Mouse (Mus musculus) cerebral cortex, adult 2 months (tissue): ENCODE results near the gene Hp1bp3.

ENCODE experiments used
- WGBS: fragments of 180-500 bp; shearing (Covaris S2); methylation state at CpG from one replicate; pipeline ENCODE4 v1.1.7; 2018; 5-methylcytosine and 5-hydroxymethylcytosine counted together

The Hp1bp3 gene

DNA sequence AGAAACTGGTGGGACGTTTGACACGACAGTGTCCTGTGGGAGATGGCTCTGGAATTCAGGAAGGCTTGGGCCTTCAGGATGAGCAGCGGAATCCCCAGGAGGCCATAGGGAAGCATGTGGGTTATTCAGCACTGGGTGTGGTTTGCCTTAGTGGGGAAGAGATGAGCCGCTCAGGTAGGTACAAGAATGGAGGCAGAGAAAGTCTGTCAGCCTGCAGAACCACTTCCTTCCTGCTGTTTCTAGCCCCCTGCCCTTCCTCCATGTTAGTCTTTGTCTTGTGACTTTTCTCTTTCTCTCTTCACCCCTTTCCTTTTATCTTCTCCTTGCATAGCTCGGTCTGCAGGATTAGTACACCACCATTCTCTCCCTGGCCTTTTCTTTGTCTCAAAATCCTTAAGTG is 6.3 kb downstream of the Hp1bp3 start:
- 79% methylated on average over 5 of the region's 5 CpGs for WGBS

GRCm38 (mm10) chr4:138223623-138224022 is 7.5 kb downstream of the Hp1bp3 start:
- 61% methylated on average over 10 of the region's 10 CpGs for WGBS

DNA sequence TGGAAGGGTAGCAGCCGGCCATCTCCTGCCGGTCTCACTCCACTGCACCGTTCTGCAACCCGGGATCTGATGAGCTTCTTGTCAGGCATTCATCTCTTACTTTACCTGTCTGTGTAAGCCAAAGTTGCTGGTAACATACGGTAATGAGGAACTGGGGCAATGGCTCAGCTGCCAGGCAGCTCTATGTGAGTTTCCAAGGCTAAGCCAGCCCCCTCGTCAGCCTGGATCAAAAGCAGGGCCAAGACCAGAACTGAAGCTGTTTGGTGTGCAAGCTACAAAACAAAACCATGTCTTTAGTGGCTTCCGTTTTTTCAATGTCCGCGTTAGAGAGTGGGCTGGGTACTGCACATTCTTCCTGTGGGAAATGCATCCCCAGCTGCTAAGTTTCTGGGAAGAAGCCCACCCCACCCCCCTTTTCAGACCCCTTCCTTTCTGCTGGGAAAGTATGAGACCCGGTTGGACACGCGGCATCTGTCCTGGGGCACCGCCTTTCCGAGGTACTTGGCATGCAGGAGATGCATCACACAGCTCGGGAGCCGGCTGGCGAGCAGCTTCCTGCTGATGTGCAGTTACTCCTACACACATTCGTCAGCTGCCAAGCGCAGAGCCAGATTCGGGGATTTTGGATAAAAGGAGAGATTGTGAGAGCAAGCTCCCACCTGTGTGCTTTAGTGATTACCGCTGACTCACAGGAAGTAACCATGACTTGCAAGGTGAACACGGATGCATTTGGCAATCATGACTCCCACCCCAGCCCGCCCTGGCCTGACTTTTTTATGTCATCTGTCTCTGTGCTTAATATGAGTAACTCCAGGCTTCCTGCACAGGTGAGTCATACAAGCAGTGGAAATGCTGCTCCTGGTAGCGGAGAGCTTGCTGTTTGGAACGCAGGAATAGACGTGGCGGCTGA is 30.9 kb downstream of the Hp1bp3 start:
- WGBS, result 29% methylated on average over 27 of the region's 27 CpGs

DNA sequence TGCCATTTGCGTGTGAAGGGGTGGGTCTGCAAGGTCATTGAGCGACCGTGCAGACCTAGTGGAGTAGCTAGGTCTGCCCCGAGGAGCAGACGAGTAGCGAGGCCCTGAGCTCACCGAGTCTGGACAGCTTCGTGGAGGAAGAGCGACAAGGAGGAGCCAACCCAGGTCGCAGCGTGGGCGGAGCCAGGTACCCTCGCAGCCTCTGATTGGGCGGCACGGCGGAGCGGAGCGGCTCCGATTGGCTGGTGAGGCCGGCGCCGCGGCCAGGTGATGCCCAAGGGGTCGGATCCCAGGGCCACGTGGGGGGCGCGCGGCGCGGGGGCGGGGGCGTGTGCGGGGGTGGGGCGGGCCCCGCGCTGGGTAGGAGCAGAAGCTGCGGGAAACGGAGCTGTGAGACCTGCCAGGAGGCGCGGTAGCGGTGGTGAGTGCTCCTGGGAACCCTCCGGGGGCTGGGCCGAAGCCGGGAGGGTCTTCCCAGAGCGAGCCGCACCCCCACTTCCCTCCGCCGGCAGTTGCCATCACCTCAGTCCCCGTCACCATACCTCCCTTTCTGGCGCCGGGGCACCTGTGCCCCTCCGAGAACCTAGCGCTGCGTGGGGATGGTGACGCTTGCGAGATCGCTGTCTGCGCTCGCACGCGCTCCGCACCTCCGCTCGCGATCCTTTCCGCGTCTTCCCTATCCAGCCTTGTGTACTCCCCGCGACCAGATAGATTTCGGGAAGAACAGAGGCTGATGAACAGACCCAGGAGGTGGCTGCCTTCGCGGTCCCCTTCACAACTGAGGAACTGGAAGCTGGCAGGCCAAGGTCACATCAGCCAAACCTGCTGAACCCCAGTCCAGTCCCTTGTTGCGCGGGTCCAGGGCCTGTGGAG is 34.2 kb downstream of the Hp1bp3 start, which contains the start of the genes Sh2d5 and Kif17:
Gene Sh2d5 (plus strand): TSS at position 316 of the 873 bp plus-strand sequence.
Gene Kif17 (plus strand): TSS at position 348 of the 873 bp plus-strand sequence.
- WGBS, result 1% methylated on average over 60 of the region's 74 CpGs

DNA sequence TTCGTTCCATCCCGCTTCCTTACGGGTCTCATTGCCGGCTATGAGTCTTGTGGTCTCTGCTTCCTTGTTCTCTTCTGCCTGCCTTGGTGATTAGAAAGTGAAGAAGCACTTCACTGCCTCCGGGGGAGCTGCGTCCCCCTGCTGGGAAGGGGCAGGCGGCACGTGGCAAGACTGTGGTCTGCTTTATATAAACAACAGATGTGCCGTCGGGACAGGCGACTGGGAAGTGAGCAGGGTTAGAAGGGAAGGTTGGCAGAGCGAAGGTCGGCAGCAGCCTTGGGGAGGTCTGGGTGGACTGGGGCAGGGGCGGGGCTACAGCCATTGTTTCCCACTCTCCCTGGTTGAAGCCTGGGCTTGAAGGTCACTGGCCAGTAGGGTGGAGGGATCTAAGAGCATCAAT is 35.7 kb downstream of the Hp1bp3 start:
- WGBS, result 1% methylated on average over 14 of the region's 14 CpGs

DNA sequence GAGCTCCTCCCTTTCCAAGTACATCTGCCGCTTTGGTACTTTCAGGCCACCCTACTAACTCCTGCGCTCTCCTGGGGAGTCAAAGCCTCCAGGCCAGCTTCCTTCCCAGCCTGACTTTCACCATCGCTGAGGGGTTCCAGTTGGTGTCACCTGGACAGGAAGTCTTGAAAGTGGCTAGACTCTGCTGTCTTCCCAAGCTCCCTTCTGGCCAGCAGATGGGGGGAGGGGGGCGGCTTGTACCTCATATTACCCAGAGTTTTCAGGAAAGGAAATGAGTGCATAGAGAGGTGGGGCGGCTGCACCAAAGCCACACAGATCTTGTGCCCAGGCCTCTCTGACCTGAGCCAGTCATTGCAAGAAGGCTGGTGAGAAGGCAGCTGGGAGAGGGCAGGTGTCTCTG is 36.1 kb downstream of the Hp1bp3 start:
- WGBS, result 41% methylated on average over 5 of the region's 5 CpGs

DNA sequence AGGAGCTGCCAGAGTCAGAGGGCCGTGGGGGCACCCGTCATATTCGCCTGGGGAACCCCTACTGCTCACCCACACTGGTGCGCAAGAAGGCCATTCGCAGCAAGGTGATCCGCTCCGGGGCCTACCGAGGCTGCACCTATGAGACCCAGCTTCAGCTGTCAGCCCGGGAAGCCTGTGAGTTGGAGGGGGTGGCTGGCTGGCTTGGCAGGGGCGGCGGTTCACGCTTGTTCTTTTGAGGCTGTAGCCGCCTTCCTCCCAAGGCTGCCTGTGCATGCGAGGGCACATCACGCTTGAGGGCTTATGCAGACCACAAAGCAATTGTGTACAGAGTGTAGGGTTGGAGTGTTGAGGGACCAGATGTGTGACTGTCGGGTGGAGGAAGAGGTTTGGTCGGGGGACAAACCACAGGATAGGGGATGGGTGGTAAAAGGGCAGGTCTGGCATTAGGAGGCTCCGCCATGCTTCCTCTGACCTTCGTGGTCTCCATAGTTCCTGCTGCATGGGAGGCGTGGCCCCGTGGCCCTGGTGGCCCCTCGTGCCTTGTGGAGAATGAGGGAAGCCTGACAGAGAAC is 41.1 kb downstream of the Hp1bp3 start:
- WGBS, result 75% methylated on average over 22 of the region's 22 CpGs

- 75% methylated on average over 7 of the region's 7 CpGs for WGBS
Measured at GRCm38 (mm10) chr4:138258663-138259062, 42.6 kb downstream of the Hp1bp3 start.

GRCm38 (mm10) chr4:138259482-138259881 is 43.4 kb downstream of the Hp1bp3 start:
- WGBS, result 77% methylated on average over 5 of the region's 5 CpGs

GRCm38 (mm10) chr4:138261843-138262681 is 46.0 kb downstream of the Hp1bp3 start:
- WGBS, result under 1% methylated on average over 78 of the region's 78 CpGs

DNA sequence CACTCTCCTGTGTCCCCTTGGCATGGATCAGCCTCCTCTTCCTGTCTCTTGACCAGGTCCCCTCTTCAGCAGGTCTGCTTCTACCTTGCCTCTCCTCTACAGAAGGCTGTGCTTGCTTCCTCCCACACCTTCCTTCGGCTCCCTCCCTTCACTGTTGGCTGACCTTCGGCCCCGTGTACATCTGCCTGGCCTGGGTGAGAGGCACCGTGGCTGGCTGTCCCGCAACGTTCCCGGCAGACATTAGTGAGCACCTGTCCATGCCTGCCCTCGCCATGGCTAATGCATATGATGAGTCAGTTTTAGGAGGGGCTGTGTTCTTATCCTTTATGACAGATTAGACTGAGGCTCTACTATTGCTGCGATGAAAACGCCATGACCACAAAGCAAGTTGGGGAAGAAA is 51.8 kb downstream of the Hp1bp3 start:
- 92% methylated on average over 10 of the region's 10 CpGs for WGBS

DNA sequence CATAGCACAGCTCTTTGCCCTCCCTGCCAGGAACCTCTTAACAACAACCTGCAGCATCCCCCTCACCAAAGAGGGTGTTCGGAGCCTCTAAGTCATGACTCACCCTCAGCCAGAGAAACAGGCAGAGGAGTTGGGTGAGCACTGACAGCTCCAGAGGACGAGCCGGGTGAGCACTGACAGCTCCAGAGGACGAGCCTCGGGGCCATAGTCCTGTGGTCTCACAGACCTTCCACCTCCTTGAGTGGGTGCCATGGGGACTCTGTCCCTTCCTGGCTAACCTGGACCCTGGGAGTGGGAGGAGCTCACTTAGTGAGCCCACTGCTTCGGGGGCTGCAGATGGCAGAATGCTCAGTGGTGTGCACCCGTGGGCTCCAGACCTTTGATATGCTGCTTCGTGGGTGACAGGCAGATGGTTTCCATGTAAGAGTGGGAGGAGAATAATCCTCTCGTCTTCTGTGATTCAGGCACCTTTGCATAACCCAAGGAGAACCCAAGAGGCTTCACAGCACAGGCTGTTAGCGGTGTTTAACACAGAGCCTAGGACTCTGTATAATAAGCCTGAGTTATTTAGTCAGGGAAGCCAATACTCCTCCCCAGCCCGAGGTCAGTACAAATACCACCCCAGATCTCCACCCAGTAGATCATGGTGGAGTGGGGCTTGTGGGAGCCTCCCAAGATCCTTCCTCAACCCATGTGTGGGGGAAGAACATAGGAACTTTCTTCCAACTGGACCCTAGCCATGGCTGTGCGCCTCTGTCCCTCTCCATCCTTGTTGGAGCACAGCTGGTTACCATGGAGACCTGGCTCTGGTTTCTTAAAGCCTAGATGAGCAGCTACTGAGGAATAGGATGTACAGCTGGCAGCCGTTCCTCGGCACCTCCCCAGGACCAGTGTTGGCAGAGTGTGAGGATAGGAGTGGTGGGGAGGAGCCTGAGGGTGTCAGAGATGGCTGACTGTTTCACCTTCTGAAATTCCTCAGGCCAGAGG is 56.2 kb downstream of the Hp1bp3 start:
- WGBS, result 32% methylated on average over 14 of the region's 14 CpGs

DNA sequence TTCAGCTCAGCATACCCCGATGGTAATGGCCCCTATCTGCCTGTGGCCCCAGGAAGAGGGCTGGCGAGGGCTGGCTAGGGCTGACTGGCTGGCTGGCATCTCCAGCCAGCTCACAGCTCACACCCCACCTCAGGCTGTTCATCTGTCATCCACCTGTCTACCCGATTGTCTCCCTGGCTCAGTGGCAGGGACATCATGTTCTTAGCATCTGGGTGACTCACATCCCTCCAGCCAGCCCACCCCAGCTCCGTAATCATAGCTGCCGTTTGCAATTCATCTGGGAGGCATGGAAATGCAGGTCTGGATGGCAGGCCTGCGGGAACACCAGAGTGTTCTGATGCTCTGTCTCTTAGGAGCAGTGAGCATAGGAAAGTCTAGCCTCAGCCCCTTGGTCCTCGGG is 62.2 kb downstream of the Hp1bp3 start:
- 60% methylated on average over 7 of the region's 7 CpGs for WGBS

GRCm38 (mm10) chr4:138282834-138283233 is 66.7 kb downstream of the Hp1bp3 start:
- 26% methylated on average over 4 of the region's 4 CpGs for WGBS

DNA sequence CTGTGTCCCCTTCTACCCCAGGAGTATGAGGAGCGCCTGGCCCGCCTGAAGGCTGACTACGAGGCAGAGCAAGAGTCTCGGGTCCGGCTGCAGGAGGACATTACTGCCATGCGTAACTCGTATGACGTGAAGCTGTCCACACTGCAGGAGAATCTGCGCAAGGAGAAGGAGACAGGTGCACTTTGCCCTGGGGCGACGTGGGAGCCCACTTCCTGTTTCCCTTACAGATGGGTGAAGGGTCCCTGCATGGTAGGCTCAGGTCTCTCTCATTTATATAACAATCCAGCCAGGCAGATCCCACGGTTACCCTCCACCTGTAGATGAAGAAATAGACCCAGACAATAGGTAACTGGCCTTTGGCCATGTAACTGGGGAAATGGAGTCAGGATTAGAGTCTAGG is 70.3 kb downstream of the Hp1bp3 start:
- 92% methylated on average over 12 of the region's 12 CpGs for WGBS

DNA sequence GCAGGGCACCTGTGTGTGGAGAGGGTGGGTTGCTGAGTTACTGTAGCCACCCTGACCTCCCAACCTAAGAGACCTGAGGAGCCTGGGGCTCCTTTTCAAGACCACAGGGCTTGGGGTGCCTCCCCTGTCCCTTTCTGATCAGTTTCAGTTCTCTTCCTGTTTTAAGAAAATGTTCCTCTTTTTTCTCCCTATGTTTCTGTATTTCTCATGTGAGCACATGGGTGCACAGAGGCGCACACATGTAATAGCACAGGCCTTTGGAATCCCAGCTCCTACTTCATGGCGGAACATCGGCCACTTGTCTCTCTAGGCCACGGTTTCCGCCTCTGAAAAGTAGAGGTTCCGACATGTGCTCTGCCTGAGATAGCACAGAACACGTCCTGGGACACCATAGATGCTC is 72.6 kb downstream of the Hp1bp3 start:
- WGBS, result 87% methylated on average over 7 of the region's 7 CpGs

- WGBS, result 84% methylated on average over 13 of the region's 13 CpGs
Measured at GRCm38 (mm10) chr4:138292028-138292427, 75.9 kb downstream of the Hp1bp3 start.

DNA sequence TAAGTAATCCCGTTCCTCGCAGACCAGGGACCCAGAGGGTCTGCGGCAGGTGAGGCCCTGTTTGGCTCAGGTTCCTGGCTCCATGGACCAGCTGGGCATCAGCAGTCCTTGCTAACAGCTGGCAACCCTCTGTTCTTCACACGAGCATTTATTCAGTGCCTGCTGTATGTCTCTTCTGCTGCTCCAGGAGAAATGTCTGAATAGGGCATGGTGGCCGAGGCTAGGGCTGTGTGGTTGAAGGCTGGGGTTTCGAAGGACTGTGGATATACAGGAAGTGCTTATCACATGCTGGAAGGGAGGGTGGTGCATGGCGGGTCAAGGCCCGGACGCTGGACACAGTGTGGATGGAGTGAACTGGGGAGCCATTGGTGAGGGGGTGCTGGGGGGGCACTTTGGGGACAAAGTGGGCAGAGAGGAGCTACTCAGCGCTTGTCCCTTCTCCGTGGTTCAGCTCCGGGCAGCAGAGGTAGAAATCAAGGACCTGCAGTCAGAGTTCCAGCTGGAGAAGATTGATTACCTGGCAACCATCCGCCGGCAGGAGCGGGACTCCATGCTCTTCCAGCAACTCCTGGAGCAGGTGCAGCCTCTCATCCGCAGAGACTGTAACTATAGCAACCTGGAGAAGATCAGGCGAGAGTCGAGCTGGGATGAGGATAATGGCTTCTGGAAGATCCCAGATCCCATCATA is 77.3 kb downstream of the Hp1bp3 start:
- WGBS, result 62% methylated on average over 18 of the region's 18 CpGs

DNA sequence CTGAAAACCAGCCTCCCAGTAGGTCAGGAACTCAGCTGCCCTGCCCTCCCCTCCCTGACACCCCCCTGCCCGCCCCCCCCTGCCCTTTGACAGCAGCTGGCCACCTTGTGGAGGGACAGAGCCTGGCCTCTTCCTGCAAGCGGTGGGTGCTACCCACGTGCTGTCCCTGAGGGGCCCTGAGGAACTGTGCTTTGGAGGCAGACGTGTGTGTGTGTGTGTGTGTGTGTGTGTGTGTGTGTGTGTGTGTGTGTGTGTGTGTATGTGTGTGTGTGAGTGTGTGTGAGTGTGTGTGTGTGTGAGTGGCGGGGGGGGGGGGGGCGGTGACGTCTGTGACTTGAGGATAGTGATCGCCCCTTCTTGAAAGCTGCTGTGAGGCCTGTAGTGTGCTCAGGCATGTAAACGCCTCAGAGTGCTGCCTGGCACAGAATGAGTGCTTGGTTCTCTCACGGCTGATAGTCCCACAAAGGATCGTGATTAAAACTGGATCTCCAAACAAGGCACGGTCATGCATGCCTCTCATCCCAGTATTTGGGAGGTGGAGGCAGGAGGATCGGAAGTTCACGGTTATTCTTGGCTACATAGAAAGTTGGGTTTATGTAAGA is 78.0 kb downstream of the Hp1bp3 start:
- 54% methylated on average over 11 of the region's 14 CpGs for WGBS
